Mouse (Mus musculus) liver, adult 2 months (tissue): ENCODE measurements around the gene Olfr313. TPM values are rescaled to one million over a fixed set of nuclear protein-coding genes. Genes with fewer than 3 reads are reported as not detected.
"Not testable (repeated sequence)": the region's sequence is repeated elsewhere in the genome, so short reads cannot be mapped to it uniquely, and the experiment has no call there.

Experiments
- DNase-seq: peaks from one replicate; pipeline ENCODE4 v3.0.0-alpha.2; 2011; ENCODE audit warnings: low read depth, low spot score; ENCODE audit errors: extremely low read depth
- H3K27ac ChIP-seq: fragments of 200-500 bp; replicated peaks from 2 replicates; pipeline ENCODE4 v1.5.1; 2012; ENCODE audit warnings: low read depth, mild to moderate bottlenecking, control low read depth, inconsistent platforms, low read length; ENCODE audit not compliant: insufficient read depth
- H3K27me3 ChIP-seq: fragments of 200-500 bp; 2 replicates; pipeline ENCODE4 v1.6.1; 2012; ENCODE audit warnings: mild to moderate bottlenecking, moderate library complexity, low read length, inconsistent platforms; ENCODE audit not compliant: control insufficient read depth, insufficient read depth
- H3K36me3 ChIP-seq: fragments of 200-500 bp; 2 replicates; pipeline ENCODE4 v1.6.1; 2012; ENCODE audit warnings: low read length, inconsistent platforms; ENCODE audit not compliant: control insufficient read depth, insufficient read depth
- H3K4me1 ChIP-seq: fragments of 200-500 bp; 2 replicates; pipeline ENCODE4 v1.6.1; 2011; ENCODE audit warnings: low read length; ENCODE audit not compliant: control insufficient read depth, insufficient read depth
- H3K4me3 ChIP-seq: fragments of 200-500 bp; 2 replicates; pipeline ENCODE4 v1.5.1; 2011; ENCODE audit warnings: low read depth, mild to moderate bottlenecking, control low read depth, low read length, moderate library complexity; ENCODE audit not compliant: insufficient read depth
- H3K79me2 ChIP-seq: fragments of 200-500 bp; 2 replicates; pipeline ENCODE4 v1.6.1; 2012; ENCODE audit warnings: inconsistent platforms, mild to moderate bottlenecking, low read length, moderate library complexity; ENCODE audit not compliant: control insufficient read depth, insufficient read depth
- H3K9ac ChIP-seq: fragments of 200-500 bp; 2 replicates; pipeline ENCODE4 v1.6.1; 2012; ENCODE audit warnings: low read depth, mild to moderate bottlenecking, control low read depth, inconsistent platforms, low read length
- CTCF ChIP-seq: fragments of 200-500 bp; IDR thresholded peaks from 2 replicates; pipeline ENCODE4 v1.5.1; 2011; ENCODE audit warnings: low read depth, low read length, control low read depth
- POLR2A ChIP-seq: fragments of 200-500 bp; IDR thresholded peaks from 2 replicates; pipeline ENCODE4 v1.6.1; 2011; ENCODE audit warnings: low read length, control low read depth; ENCODE audit not compliant: insufficient read depth; ENCODE audit errors: extremely low read depth
- WGBS: fragments of 180-500 bp; shearing (Covaris S2); methylation state at CpG from one replicate; pipeline ENCODE4 v1.1.7; 2018; 5-methylcytosine and 5-hydroxymethylcytosine counted together
- polyA plus RNA-seq: library from polyadenylated mRNA; depleted of rRNA; stranded (reverse); fragments of >200 nt; gene quantifications from 2 replicates; pipeline ENCODE4 v1.2.3, GENCODE M21; 2012; rRNA removed
- total RNA-seq: library from RNA; depleted of rRNA; stranded (reverse); fragments of >200 nt; gene quantifications from 2 replicates; pipeline ENCODE4 v1.2.3, GENCODE M21; 2014; rRNA removed

The Olfr313 gene
- total RNA-seq: not detected in 2 replicates
- polyA plus RNA-seq: not detected in 2 replicates

DNA sequence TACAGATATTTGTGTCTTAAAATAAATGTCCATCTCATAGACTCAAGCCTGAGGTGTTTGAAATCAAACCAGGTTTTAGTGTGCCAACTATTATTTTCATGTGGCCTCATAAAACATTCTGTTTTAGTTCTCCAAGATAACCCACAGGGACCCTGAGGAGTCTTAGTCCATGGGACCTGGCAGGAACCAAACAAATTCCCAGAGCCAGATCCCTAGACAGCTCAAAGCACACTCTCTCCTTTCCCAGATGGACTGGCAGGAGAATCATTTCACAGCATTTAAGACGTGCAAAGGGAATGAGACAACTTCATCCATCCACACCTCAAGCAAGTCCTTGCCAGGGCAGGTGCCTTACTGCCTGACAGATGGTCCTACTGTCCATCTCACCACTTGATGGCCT is at the start of gene Olfr313:
Olfr313 (plus strand) TSS at position 301 of the 400 bp plus-strand sequence.
- not testable (repeated sequence) for H3K4me1 ChIP-seq, H3K36me3 ChIP-seq, H3K79me2 ChIP-seq, H3K27me3 ChIP-seq, DNase-seq, H3K9ac ChIP-seq, H3K27ac ChIP-seq, H3K4me3 ChIP-seq
- 62% methylated on average over 1 of the region's 1 CpGs for WGBS

DNA sequence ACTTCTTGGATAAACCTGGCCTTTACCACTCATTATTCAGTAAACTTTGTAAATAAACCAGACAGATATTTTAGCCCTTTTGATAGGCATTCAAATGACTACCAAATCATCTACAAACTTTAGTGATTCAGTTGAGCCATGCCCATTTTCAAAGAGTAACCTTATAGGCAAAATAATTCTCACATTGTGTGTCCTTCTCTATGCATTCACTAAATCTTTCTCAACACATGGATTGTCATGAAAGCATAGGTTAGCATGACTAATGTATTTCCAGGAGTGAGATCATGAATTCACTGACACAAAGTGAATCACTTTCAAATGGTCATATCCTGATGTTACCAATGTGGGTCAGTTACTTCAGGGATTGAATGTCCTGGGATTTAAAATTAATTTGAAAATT is 41.9 kb upstream of the Olfr313 start, which contains the start of gene Olfr315:
Olfr315 (plus strand) TSS at position 301 of the 400 bp plus-strand sequence.
- Histone ChIP-seq H3K9ac (no peak within 1 kb of the TSS), H3K36me3 (no peaks in the 10 kb centered on the region), H3K27me3 (peaks cover 3% of the 10 kb centered on the region; the same call in 1 of the 2 replicates), H3K79me2 (no peaks in the 10 kb centered on the region), H3K4me1 (no peaks in the 10 kb centered on the region), H3K27ac (no peak within 1 kb of the TSS), H3K4me3 (no peak within 1 kb of the TSS)
- TF ChIP-seq CTCF (no peak), POLR2A (no peak)
- DNase-seq: no peak

DNA sequence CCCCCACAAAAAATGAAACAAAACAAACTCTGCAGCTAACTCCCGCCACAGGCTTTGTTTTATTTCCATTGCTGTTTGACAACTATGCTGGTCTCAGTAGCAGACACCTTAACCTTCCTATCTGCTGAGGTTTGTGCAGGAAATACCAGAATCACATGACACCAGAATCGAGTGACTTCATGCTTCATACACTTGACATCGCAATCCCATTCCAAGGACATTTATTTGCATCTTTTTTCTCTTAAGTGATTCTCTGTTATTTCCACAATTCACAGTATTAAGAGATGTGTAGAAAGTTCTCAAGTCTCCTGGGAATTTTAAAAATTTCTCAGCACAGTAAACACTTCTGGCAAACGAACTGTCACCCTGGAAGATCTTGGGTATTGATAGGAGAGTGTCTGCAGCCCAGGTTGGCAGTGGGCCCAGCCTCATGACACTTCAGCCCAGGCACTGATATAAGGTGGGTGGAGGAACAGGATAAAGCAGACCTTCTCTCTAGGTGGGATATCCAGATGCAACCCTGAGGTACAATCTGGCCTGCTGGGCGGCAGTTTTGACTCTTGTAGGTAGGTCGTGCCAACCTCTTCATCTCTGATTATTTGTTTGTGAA is 32.2 kb upstream of the Olfr313 start, which contains the start of gene Olfr314:
Olfr314 (plus strand) TSS at position 473 of the 610 bp plus-strand sequence.
- H3K36me3 ChIP-seq: no peaks in the 10 kb centered on the region
- 68% methylated on average over 6 of the region's 6 CpGs for WGBS
- no peak within 1 kb of the TSS for H3K4me3 ChIP-seq
- H3K27ac ChIP-seq: no peak within 1 kb of the TSS
- DNase-seq: no peak
- no peaks in the 10 kb centered on the region for H3K4me1 ChIP-seq
- H3K79me2 ChIP-seq: no peaks in the 10 kb centered on the region
- no peak for TF ChIP-seq POLR2A
- no peak for TF ChIP-seq CTCF
- no peak within 1 kb of the TSS for H3K9ac ChIP-seq
- no peaks in the 10 kb centered on the region for H3K27me3 ChIP-seq

DNA sequence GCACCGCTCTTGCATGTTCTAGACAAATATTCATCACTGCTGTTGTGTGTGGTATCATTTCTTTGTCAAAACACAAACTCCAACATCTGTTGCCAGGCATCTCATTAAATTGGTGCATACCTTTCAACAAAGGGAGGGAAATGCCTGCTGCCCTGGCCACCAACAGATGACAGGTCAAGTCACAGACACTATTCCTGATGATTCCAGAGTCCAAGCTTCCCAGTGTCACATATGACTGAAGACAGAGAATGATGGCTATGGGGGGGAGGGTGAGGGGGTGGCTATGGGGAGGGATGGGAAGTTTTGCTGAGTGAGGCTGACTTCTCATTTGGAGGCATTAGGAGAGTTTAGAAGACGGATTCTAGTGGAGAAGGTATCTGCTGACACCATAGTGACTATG is 30.6 kb upstream of the Olfr313 start:
- Histone ChIP-seq H3K36me3 (no peaks in the 10 kb centered on the region), H3K4me3 (no peak overlapping the region)

DNA sequence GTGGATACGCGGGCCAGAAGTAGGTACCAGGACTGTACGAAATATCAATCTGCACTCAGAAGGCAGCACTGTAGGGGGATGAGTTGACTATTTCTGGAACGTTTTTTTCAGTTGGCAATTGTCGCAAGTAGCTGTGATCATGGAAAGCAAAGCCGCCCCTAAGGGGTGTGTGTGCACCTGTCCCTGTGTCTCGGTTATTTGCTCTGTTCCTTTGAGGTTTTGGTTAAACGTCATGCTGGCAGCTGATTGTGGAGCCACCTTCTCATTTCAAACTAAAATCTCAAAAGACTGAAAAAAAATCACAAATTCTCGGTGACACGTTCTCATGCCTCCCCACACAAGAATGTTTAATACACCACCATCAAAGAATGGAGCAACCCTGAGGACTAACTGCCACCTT is 27.1 kb upstream of the Olfr313 start:
- DNase-seq: no peak
- H3K27me3 ChIP-seq: no peaks in the 10 kb centered on the region
- TF ChIP-seq CTCF (no peak), POLR2A (no peak)
- no peak overlapping the region for H3K27ac ChIP-seq
- no peaks in the 10 kb centered on the region for H3K79me2 ChIP-seq
- H3K4me3 ChIP-seq: no peak overlapping the region
- H3K4me1 ChIP-seq: no peaks in the 10 kb centered on the region
- 81% methylated on average over 10 of the region's 10 CpGs for WGBS
- no peak overlapping the region for H3K9ac ChIP-seq
- H3K36me3 ChIP-seq: no peaks in the 10 kb centered on the region

More for the DNA sequence above, 30.6 kb upstream of the Olfr313 start:
- no peaks in the 10 kb centered on the region for H3K79me2 ChIP-seq
- no peaks in the 10 kb centered on the region for H3K4me1 ChIP-seq
- no peak overlapping the region for H3K9ac ChIP-seq
- no peaks in the 10 kb centered on the region for H3K27me3 ChIP-seq
- TF ChIP-seq CTCF: no peak
- no peak for DNase-seq
- H3K27ac ChIP-seq: no peak overlapping the region
- WGBS: 85% methylated on average over 2 of the region's 2 CpGs

DNA sequence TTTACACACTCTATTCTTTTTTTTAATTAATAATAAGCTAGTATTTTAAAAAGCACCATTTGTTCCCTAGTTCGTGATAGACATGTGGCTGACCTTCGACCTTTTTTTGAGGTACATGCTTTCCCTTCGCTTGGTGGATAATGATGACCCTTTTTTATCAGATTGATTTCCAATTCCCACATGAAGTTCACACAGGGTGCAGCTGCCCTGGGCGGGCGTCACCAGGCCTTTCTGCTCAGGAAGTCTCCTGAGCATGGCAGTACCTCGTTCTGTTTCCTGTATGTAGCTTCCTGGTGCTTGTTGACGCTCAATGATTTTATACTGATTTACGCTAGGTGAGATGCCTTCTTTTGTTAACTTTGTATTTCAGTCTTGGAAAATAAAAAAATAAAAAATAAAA is 26.5 kb upstream of the Olfr313 start:
- H3K4me3 ChIP-seq: no peak overlapping the region
- no peaks in the 10 kb centered on the region for H3K36me3 ChIP-seq
- no peaks in the 10 kb centered on the region for H3K27me3 ChIP-seq
- WGBS: 69% methylated on average over 8 of the region's 8 CpGs
- DNase-seq: no peak
- no peaks in the 10 kb centered on the region for H3K4me1 ChIP-seq
- no peak overlapping the region for H3K9ac ChIP-seq
- no peak overlapping the region for H3K27ac ChIP-seq
- H3K79me2 ChIP-seq: no peaks in the 10 kb centered on the region
- TF ChIP-seq POLR2A (no peak), CTCF (no peak)
